Mouse (Mus musculus) cerebellum, adult 9-10 months (tissue): Measurements from ENCODE around the gene Gna15.

Experiments
- DNase-seq: peaks from one replicate; pipeline ENCODE4 v3.0.0; 2022

The Gna15 gene

GRCm38 (mm10) chr10:81465265-81465645 lies 58.8 kb downstream of the Gna15 start:
- no peak for DNase-seq

GRCm38 (mm10) chr10:81464405-81465264 lies 59.4 kb downstream of the Gna15 start:
- no peak for DNase-seq

- no peak for DNase-seq
Observed at GRCm38 (mm10) chr10:81463531-81463930, 60.5 kb downstream of the Gna15 start.

GRCm38 (mm10) chr10:81462917-81463316 lies 61.1 kb downstream of the Gna15 start:
- DNase-seq, result no peak

- DNase-seq, result no peak
Observed at GRCm38 (mm10) chr10:81462415-81462804, 61.6 kb downstream of the Gna15 start.

- no peak for DNase-seq
Observed at GRCm38 (mm10) chr10:81461673-81462414, 62.2 kb downstream of the Gna15 start.

- no peak for DNase-seq
Observed at GRCm38 (mm10) chr10:81460951-81461350, 63.1 kb downstream of the Gna15 start.

- DNase-seq, result no peak
Observed at GRCm38 (mm10) chr10:81460471-81460870, 63.6 kb downstream of the Gna15 start.

GRCm38 (mm10) chr10:81459399-81459798 lies 64.6 kb downstream of the Gna15 start:
- no peak for DNase-seq

- DNase-seq, result no peak
Observed at GRCm38 (mm10) chr10:81458267-81458666, 65.8 kb downstream of the Gna15 start.

- DNase-seq, result no peak
Observed at GRCm38 (mm10) chr10:81457624-81458023, 66.4 kb downstream of the Gna15 start.

- no peak for DNase-seq
Observed at GRCm38 (mm10) chr10:81456983-81457563, 67.0 kb downstream of the Gna15 start.

- DNase-seq, result no peak
Observed at GRCm38 (mm10) chr10:81455181-81455895, 68.7 kb downstream of the Gna15 start, which contains the start of gene Nfic. Nfic (minus strand) TSS chr10:81455635.

GRCm38 (mm10) chr10:81454106-81454505 lies 69.9 kb downstream of the Gna15 start:
- no peak for DNase-seq

GRCm38 (mm10) chr10:81452947-81453288 lies 71.1 kb downstream of the Gna15 start:
- DNase-seq, result no peak
